In the genomic region with DNA sequence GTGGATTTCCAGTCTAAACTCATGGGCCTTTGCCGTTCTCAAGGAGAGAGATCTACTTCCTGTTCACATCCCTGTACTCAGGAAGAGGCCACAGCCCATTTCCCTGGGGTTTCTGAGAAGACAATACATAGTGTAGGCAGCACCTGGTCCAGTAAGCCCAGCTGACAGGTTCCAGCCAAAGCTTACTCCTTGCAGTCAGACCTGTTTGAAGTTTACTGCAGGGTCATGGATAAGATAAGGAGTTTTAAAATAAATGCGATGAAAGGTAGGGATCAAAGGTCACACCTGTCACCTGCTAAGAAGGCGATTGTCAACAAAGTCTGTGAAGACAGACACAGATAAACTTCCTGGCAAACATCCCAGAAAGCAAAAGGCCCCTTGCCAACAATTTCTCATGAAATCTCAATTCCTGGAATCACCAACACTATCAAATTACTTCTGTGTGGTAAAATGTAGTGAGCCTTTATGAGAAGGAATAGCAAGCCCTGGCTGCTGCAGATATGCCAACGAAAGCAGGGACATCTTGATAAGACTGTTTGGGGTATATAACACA, we compare ENCODE assay signal across 1 mouse cellular context.
A peak's percentile ranks its signal among the peaks of the same experiment; 100 is the strongest.
TF ChIP-seq lines count a peak whose summit lies in the region.

No protein-coding gene starts in this region.

TF ChIP-seq in MEL, 35 proteins besides CTCF, POLR2A, EP300 and RAD21 (continued from another document):
- TF ChIP-seq MYC (IDR thresholded peaks at IDR 0.05; ENCODE audit: low read depth, low read length) (no peak), ZC3H11A (IDR thresholded peaks at IDR 0.05; ENCODE audit: low read depth, low read length) (no peak), E2F4 (IDR thresholded peaks at IDR 0.05; ENCODE audit: borderline replicate concordance, low read depth, low read length) (no peak), KAT2A (conservative IDR thresholded peaks at IDR 0.05; ENCODE audit: low read depth, low read length) (no peak), RCOR1 (IDR thresholded peaks at IDR 0.05; ENCODE audit: low read depth, low read length) (peak; percentile 96), ETS1 (IDR thresholded peaks at IDR 0.05; ENCODE audit: low read depth, low read length) (peak; percentile 97), HCFC1 (IDR thresholded peaks at IDR 0.05; ENCODE audit: low read depth, low read length) (0 out of 2 replicates have a peak, but pooled peaks have one; percentile 11)
